Mouse (Mus musculus) frontal cortex, adult (tissue): ENCODE measurements at regions not wholly inside any gene's neighbourhood (a gene's known extent, or its start where the extent isn't known, plus 50 kb on each side); places are given as distances from the start of the nearest gene placed in this dataset.
"Not testable (repeated sequence)": the region's sequence is repeated elsewhere in the genome, so short reads cannot be mapped to it uniquely, and the experiment has no call there.

ENCODE experiments used
- ATAC-seq: cut with Nextera tagmentation; 2 replicates; pipeline ENCODE4 v1.9.2; 2017; ENCODE audit warnings: mild to moderate bottlenecking, moderate library complexity, mixed read lengths; ENCODE audit not compliant: low TSS enrichment

DNA sequence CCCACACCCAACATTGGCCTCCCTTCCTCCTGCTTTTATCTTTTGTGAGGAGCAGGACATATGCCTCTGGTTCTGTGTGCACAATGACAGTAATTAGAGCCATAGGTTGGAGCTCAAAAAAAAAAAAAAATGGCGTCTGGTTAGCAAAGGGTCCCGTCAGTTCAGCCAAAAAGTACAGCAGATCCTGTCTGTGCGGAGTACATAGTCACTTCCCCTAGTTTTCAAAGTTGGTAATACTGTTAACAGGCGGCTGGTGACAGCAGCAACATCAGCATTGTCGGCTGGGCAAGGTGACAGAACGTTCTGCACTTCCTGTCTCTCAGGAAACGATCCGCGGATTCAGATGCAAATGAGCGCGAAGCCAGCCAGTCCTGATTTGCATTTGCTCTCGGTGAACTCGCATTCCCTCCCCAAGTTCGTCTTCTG is 642.4 kb upstream of the Gm19410 start:
- peak; percentile 48 for ATAC-seq

DNA sequence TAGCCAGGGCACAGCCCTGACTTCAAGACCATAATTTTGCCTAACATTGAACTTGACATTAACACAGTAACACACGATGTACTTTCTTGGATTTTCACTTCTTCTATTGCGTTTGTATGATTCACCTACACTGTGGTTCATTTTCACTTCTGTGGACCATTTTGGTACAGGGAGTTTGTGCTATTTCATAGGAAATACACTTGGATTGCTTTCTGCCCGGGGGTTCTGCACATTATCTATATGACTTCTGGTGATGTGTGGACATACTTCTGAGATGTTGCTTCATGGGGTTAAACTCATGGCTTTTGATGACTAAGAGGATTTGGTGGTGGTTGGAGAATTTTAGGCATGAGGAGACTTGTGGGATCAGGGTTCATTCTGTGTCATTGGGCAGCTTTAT is 640.4 kb upstream of the Gm19410 start:
- ATAC-seq = no peak

DNA sequence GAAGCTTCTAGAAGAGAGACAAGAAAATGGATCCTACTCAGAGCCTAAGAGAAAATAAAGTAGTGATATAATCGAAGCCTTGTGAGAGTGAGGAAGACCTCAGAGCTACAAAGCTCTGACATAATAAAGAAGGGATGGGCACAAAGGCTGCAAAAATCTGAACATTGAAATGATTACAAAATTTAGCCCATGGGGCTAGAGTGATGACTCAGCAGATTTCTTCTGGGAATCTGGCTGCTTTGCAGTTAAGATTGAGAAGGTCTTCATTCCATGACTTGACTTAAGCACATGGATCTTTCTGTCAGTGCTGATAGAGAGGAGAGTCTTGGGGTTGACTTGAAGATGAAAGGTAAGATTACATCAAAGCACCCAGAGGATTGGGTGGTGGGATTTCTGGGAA is 633.3 kb upstream of the Gm19410 start:
- no peak for ATAC-seq

DNA sequence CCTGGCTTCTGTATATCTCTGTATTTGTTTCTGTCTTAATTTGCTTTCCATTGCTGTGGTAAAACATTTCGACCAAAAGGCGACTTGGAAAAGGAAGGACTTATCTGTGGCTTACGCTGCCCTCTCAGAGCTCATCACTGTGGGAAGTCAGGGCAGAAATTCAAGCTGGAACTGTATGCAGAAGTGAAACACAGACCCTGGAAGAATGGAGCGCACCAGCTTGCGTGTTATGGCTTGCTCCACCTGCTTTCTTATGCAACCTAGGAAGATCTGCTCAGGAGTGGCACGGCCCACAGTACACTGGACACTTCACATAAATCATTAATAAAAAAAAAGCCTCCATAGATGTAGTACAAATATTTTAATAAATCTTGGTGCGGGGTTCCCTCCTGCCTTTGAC is 630.0 kb upstream of the Gm19410 start:
- ATAC-seq = no peak

DNA sequence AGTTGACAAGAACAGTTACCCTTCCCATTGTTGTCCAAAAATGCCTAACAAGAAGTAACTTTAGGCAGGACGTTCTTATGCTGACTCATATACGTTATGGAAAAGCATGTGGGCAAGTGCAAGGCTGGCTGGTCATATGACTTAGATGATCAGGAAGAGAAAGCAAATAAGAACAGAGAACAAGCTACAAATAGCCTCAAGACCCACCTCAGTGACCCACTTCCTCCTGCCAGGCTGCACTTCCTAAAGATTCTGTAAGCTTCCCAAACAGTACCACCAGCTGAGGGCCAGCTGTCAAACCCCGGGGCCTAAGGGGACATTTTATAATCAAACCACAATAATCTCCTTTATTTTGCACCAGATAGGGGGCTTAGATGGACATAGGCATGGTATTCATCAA is 628.9 kb upstream of the Gm19410 start:
- no peak for ATAC-seq

DNA sequence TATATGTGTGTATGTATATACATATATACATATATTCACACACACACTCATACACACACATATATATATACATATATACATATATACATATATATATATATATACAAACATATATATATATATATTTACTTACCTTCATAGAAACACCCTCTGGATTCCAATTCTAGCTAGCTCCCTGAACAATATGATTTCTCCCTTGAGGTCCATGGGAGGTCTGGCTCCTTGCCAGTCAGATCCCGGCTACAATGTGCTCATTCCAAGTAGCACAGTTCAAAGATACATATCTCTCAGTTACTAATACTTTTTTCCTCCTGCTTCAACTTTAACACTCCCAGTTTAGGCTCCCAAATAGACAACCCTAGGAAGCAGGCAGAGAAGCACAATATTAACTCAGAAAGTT is 624.8 kb upstream of the Gm19410 start:
- no peak for ATAC-seq

DNA sequence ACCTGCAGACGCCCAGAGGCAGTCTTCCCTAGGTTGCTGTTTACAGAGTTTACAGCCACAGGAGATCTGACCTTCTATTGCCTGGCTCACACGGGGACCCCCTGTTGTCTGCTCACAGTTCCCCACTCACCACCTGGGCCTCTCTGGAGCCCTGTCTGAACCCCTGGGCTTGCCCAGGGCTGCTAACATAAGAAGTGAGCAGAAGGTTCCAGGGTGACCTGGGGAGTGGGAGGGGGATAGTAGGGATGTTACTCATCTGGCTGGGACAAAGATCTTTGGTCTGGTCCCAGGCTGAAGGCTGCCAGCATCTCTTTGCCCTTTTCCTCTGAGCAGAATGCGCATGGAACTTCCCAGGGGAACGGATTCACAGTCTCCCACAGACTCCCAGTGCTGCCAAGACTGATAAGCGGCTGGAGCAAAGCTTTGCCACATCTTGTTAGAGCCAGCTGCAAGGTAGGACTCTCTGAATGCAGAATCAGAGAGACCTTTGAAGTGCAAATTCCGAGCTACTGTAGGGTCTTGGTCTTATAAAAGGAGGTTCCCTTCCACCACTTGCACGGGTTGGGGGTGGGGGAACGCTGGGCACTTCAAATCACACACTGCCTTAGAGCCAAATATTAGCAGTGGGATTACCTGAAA is 622.5 kb upstream of the Gm19410 start:
- peak; percentile 72 for ATAC-seq

DNA sequence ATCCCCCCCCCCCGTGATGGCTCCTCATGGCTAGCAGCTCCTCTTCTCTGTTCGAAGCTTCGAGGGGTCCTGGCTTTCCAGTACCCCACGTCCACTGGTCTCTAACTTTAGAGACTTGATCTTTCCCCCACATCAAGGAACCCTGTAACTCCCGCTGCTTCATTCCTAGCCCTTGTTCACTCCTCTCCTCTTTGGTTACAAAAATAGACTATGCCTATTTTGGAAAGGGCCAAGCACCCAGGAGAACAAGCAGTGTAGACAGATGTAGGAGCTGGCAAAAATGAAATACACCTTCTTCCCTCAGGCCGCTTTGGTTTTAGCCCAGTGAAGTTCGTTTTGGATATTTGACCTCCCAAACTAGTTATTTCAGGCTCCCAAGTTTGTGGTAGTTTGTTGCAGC is 621.9 kb upstream of the Gm19410 start:
- ATAC-seq = no peak

DNA sequence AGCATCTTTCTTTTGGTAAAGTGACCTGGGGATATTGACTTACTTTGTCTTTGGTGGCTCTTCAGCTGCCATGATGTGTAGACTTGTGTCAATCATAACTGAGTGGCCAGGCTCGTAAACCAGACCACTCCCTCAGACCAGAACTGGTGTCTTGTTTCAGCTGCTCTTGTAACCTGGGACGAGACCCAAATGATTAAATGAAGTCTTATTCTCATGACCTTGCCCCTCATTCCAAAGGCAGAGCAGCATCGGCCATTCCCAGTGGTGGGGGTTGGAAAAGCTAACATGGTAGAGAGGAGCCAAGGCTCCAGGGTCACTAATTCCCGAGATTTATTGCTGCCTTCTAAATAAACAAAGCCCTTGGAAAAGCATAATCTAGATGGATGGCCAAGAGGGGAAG is 621.2 kb upstream of the Gm19410 start:
- ATAC-seq = no peak

DNA sequence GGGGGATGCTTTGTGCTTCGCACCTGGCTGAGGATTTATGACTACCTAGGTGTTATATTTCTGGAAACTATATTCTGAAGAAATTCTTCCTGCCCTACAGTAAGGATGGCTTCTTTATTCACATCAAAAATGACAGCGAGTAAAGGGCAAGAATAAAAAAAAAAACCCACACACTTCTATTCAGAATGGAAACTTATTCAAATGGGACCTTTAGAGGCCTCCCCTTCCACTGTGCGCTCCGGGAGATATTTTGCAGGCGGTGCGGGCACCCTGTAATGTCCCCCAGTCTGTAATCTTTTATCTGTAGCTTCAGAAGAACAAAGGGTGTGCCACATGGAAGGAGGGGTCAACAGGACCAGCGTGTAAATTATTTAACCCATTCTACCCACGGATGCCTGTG is 618.1 kb upstream of the Gm19410 start:
- no peak for ATAC-seq

DNA sequence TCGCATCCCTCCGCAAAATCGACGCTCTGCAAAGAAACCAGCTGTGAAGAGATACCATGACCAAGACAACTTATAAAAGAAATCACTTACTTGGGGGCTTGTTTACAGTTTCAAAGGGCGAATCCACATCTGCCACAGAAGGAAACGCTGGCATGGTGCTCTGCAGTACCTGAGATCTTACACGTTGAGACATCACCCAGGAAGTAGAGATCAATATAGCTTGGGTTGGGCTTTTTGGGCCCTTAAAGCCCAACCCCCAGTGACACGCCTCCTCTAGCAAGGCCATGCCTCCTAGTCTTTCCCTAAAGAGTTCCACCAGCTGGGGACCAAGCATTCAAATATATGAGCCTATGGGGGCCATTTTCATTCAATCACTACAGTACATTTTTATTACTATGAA is 617.6 kb upstream of the Gm19410 start:
- ATAC-seq = no peak

DNA sequence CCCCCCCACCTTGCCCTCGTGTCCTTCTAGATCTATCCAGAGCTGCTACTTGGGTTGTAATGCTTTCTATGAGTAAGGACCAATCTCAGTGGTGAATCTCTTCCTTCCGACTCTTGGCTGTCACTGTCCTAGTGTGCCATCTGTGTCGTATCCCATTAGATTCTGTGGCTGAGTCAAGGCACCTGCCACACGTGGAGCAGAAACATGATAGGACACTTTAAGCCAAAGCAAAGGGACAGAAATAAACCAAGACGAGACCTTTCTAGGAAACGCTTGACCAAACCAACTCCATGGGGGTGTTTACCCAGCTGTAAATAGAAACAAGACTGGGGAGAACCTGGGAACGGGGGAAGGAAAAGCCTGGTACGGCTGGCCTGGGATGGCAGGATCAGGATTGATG is 613.0 kb upstream of the Gm19410 start:
- no peak for ATAC-seq

DNA sequence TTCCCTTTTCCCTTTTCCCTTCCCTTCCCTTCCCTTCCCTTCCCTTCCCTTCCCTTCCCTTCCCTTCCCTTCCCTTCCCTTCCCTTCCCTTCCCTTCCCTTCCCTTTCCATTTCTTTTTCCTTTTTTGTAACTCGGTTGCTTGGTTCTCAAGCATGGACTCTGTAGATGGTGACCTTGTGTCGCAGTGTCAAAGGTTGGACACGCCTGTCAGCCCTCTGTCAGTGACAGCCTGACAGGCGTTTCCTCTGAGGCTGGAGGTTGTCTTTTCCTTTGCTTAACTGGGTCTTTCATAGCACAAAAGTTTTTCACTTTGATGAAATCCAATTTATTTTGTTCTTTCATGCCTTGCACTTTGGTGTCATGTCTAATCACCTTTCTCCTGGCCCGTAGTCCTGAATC is 609.3 kb upstream of the Gm19410 start:
- ATAC-seq = no peak

DNA sequence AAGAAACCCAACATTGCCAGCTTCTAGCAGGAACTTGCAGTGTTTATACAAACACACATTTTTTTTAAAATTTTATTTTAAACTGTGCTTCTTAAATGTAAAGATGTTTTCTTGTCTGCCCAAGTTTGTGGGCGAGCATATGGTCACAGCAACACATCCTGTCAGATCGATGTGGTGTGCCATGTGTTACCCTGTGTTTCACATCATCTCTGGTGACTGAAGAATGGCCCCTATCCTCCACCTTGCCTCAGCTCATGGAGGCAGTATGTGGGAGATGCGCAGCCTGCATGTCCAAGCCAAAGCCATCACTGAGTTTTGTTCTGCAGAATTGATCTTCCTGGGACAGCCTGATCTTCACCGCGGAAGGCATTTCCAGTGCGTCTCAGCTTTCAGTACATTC is 607.9 kb upstream of the Gm19410 start:
- peak; percentile 70 for ATAC-seq

DNA sequence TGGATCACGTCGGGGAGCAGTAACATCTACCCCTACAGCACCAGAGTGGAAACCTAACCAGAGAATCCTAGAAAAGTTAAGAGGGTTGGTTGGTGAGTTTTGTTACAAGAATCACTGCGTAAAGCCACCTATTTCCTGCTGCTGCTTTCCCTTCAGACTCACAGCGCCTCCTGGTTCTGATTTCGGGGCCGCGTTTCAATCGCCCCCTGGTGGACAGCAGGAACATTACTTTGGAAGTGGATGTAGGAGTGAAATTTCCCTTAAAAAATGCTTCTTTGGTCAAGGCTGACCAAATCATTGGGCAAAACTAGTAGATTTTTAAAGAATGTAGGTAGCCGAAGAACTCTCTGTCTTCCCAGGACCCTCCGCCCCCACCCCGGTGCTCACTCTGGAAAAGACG is 606.3 kb upstream of the Gm19410 start:
- peak; percentile 76 for ATAC-seq

DNA sequence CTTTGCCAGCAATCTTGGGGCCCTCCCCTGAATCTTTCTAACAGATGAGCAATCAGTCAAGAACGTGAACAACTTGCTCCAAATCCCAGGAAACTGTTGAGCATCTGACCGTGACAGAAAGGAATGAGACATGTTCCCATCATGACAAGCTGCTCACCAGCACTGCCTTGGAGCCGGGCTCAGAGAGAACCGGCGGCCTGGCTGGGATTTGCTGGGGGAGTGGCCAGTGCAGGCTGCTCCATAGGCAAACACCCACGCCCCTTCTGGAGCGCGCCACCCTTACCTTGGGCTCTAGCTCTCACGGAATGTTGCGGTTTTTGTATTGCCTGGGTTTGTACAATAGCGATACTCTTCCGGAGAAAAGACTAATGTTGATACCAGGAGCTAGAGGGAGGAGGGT is 605.4 kb upstream of the Gm19410 start:
- no peak for ATAC-seq

DNA sequence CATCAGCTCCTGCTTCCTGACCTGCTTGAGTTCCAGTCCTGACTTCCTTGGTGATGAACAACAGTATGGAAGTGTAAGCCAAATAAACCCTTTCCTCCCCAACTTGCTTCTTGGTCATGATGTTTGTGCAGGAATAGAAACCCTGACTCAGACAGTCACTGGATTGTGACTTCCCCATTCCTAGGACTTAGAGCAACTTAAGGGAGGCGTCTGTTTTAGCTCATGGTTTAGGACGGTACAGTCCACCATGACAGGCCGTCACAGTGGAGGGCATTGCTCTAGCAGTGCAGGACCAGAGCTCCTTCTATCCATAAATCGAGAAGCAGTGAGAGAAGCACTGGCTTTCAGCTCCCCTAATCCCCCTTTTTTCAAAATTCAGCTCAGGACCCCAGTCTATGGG is 603.4 kb upstream of the Gm19410 start:
- ATAC-seq = not testable (repeated sequence)

DNA sequence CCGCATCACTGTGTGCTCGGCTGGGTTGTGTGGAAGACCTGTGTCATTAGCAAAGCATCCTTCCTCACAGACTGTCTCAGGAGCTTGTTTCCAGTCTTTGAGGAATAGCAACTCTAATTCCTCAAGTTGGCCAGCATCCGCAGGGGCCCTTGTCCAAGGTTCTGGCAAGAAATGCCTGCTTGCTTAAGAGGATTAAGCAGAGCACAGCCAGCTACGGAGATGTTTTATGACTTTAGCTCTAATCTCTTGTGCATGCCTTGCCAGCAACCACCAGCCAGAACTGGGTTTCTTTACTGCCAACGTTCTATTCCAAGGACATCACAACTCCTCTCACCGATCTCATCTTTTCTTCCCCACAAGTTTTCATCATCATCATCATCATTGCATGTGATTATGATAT is 599.0 kb upstream of the Gm19410 start:
- ATAC-seq = peak; percentile 59

DNA sequence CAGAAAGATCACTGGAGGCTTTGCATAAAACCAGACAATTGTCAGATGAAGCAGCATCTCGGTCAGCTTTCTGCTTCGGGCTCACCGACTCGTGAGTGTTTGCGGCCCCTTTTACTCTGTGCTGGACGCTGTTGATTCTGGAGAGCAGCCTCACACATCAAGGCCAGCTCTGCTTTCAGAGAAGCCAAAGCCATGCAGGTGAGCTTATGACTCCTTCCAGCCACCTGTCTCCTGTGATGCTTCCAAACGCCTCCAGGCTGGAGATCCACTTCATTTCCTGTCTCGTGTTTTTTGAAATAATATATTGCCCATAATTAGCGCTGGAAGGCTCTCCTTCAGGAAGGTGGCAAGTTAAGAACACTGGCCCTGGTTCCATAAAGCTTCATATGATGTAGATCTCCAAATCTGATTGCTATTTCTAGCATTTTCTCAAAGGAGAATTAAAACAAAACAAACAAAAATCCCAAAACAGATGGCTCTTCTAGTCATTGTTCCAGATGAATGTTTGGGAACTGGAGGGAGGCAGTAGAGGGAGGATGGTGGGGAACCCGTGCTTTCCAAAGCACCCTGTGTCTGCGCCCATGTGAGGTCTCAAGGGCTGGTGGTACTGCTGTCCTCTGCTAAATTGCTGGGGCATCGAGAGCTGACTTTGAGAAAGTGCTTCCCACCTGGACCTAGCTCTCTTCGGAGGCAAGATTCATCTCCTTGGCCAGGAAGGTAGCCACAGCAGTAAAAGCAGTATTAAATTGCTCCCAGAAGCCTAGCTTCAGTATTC is 593.9 kb upstream of the Gm19410 start:
- ATAC-seq = no peak

DNA sequence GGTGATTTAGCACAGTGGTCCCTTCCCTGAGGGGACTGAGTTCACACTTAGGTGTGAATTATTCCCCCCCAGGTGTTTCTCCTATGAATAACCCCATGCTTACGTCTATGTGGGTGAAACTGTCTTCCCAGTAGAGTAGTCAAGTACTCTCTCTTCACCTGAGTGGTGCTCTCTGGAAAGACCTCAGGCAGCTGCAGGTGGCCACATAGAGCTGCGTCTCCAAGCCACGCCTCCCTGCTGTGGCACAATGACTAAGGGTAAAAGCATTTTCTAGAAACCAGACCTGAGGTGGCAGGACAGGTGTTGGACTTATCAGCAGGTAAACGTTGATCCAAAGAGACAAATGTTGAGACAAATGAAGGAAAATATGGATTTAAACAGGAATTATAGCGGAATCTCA is 588.3 kb upstream of the Gm19410 start:
- no peak for ATAC-seq

DNA sequence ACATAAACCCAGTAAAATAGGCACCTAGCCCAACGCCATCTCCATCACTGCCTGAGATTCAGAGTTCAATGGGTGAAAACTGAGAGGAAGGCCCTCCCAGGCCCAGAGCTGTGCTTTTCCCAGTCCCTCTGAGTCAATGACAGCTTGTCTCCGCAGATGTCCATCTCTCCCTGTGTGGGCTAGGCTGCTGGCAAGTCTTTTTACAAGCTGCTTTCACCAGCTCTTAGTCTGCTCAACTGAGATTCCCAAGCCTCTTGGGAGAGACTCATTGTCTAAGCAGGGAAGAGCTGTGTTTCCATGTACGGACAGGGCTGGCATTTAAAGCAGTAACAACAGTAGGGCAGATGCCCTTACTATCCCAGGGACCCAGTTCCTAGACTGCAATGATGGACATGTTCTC is 585.5 kb upstream of the Gm19410 start:
- ATAC-seq = peak; percentile 87

DNA sequence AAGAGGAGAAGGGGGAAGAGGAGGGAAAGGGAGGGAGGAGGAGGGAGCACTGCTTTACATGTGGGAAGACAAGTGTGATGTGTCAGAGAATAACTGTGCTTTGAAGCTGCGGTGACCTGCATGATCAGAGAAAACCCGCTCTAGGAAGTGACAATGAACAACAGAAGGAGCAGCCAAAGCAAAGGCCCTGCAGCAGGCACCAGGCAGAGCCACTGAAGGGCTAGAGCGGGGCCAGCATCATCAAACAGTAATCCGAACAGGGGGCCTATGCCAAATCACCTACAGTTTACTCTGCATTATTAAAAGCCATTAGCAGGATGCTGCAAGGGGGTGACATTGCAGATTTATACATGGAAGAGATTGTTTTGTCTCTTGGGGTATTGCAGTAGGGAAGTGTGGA is 583.4 kb upstream of the Gm19410 start:
- no peak for ATAC-seq

DNA sequence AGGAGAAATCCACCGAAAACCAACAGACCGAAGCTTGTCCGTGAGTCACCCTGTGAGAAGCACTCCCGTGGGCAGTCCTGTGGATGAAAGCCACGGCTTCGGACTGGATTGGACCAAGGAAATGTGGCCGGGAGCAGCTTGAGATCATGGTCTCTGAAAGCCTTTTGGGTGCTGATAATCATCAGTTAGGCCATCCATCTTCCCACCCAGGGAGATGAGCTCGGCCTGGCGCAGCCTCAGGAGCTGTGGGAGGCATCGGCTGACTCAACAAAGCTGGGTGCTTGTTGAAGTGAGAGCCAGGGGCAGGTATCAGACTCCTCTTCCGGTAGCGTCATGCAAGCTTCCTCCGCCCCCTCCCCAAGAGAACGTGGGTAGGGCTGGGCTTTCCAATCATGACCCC is 582.2 kb upstream of the Gm19410 start:
- ATAC-seq = peak; percentile 62; the same call in 1 of the 2 replicates

DNA sequence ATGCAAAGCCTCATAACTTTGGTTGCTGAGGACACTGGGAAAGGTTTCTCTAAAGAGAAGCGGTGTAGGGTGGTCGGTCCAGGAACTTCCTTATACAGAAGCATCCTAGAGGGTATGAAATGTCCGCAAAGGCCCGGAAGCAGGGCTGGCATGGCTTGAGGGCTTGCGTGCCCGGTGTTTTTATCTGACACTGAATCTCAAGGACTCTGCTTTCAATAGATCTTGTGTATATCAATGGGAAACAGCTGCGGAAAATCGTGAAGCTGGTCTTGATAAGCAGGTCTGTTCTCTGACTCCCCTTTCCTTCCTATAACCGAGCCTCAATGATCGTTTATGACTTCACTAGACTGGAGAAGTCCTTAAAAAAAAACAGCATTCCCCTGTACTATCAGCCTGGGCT is 580.4 kb upstream of the Gm19410 start:
- no peak for ATAC-seq
